Mouse (Mus musculus) cerebral cortex, adult 2 months (tissue): ENCODE measurements around the gene Appl1.

ENCODE experiments used
- WGBS: fragments of 180-500 bp; shearing (Covaris S2); methylation state at CpG from one replicate; pipeline ENCODE4 v1.1.7; 2018; 5-methylcytosine and 5-hydroxymethylcytosine counted together

Gene Appl1

DNA sequence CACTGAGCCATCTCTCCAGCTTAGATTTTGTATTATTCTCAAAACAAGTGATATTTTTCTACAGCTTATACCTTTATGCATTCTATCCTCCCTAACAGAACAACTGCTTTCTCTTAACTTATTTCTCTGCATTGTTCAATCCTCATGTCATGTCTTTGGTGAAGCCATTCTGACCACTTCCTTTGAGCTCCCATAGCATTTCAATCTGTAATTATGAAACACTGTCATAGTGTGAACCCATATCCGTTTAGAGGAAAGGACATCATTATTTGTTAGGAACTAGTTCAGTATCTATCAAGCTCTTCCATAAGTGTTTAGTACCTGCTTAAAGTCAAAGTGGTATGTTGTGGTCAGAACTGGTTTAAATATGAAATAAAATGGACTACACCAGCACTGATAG lies 10.5 kb downstream of the Appl1 start:
- 87% methylated on average over 1 of the region's 1 CpGs for WGBS

DNA sequence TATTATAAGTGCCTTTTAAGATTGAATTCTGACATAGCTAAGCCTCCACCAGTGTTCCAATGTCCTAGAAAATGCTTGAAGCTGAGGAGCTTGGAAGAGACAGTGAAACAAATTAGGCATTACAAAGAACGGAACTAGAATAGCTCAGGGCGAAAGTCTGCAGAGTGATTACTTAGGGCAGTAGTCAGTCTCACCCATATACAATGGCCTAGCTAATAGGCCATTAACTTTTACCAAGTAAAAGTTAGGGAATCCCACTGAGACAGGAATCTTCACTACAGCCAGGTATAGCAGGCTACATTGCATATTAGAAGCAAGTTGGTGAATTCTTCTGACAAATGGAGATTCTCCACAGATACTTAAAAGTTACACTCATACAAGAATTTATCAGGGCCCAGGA lies 14.9 kb downstream of the Appl1 start:
- 73% methylated on average over 2 of the region's 2 CpGs for WGBS

DNA sequence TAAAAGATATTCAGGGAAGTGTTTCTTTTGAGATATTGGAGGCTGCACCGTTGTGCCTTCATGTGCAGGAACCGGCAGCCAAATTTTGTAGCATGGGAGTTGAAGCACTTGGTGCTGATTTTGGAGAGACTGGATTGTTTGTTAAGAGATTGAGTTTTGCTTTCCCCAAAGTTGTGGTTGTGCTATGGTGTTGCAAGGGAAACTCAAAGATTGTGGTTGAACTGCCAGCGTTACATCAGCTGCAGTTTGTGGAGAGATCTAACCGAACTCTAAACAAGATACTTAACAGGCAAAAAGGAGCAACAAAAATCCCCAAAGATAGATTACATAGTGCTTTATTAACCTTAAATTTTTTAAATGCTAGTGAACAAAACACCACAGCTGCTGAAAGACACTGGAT lies 35.5 kb downstream of the Appl1 start:
- WGBS = 78% methylated on average over 4 of the region's 4 CpGs

DNA sequence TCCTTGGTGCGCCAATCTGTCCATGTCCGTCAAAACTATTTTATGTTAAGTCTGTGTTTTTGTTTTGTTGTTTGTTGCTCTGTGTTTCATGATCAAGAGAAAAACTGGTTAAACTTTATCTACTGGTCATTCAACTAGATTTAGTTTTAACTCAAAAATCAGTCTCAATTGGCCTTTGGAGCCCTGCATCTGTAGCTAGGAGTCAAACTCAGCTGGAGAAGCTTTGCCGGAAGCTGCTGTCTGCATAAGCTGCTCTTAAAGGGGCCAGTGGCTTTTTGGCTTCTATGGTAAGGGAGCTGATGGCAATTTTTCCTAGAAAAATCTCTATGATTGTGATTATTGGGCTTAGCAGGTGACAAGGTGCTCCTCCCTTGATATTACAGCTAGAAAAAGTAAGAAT lies 36.1 kb downstream of the Appl1 start:
- WGBS = 86% methylated on average over 3 of the region's 3 CpGs

- WGBS = 77% methylated on average over 5 of the region's 5 CpGs
Observed at GRCm38 (mm10) chr14:26923702-26924421, 47.2 kb downstream of the Appl1 start.

GRCm38 (mm10) chr14:26919310-26919709 lies 51.7 kb downstream of the Appl1 start:
- WGBS = 93% methylated on average over 3 of the region's 3 CpGs

DNA sequence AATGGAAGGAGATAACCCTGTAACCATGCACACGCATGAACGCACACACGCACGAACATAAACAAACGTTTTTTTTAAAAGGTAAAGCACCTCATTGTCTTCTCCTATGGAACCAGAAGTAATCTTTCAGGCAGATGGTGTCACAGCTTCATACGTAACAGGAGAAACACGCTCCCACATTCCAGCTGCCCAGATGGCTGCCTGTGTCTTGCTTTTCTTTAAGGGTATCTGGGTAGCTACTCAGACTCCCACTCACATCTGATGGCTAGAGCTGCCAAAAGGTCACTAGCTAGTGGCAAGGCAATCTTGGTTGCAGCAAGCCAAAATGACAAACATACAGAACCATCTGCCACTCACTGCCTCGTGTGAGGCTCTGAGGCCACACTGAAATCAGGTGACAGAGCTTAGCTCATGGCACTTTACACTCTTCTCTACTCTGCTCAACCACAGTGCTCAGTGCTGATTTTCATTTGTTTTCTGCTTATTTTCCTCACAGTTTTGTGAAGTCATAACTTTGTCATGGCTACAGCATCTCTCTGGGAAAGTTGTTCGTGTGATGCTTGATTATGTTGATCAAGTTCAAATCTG lies 57.3 kb downstream of the Appl1 start:
- WGBS = 62% methylated on average over 9 of the region's 9 CpGs

DNA sequence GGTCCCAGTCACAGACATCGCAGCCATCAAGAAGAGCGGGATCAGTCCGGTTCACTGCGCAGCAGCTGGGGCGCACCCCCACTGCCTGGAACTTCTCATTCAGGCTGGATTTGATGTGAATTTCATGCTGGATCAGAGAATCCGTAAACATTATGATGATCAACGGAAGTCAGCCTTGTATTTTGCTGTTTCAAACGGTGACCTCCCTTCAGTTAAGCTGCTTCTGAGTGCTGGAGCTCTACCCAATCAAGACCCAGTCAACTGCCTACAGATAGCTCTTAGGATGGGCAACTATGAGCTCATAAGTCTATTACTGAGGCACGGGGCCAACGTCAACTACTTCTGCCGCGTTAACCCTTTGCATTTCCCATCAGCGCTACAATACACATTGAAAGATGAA lies 59.2 kb downstream of the Appl1 start:
- WGBS = 90% methylated on average over 13 of the region's 13 CpGs

GRCm38 (mm10) chr14:26911201-26911600 lies 59.8 kb downstream of the Appl1 start:
- 49% methylated on average over 6 of the region's 6 CpGs for WGBS

DNA sequence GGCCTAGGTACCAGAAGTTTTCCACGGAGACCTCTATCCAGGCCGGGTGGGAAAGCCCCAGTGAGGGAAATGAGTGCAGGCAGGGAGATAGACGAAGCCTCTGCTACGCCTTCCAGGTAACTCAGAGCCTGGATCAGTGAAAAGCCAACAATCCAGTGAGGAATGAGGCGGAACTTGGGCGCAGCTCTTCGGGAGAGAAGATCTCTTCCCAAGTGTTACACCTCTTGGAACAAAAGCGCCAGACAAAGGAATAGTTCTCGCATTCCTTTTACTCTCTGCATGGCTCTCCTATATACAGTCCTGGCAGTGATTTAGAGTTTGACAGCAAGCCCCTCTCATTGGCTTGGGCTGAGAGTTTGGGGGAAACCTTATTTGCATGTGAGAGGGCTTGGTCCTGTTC lies 60.6 kb downstream of the Appl1 start:
- WGBS = 63% methylated on average over 9 of the region's 9 CpGs

- WGBS = 84% methylated on average over 4 of the region's 4 CpGs
Observed at GRCm38 (mm10) chr14:26907401-26907800, 63.6 kb downstream of the Appl1 start.

GRCm38 (mm10) chr14:26900893-26901292 lies 70.1 kb downstream of the Appl1 start:
- 45% methylated on average over 12 of the region's 12 CpGs for WGBS

DNA sequence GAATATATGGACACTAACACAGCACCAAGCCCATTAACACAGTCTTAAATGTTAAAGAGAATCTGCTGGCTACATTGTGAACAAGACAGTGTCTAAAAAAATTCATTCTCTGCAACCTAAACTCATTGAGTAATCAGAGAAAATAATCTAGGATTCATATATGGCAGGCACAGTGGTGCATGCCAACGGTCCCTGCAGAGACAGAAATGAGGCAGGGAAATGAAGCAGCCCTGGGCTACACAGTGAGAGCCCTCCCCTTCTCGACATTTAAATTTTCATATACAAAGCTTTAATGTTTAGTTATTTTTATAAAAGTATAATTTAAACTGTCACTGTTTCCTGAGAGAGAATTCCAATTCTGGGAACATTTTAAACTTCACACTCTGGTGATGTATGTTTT lies 71.5 kb downstream of the Appl1 start:
- WGBS = 60% methylated on average over 2 of the region's 2 CpGs

- WGBS = 82% methylated on average over 4 of the region's 4 CpGs
Observed at GRCm38 (mm10) chr14:26894392-26894791, 76.6 kb downstream of the Appl1 start, which contains the start of gene Asb14. Asb14 (plus strand) TSS chr14:26894557.

GRCm38 (mm10) chr14:26890777-26891176 lies 80.3 kb downstream of the Appl1 start:
- 91% methylated on average over 3 of the region's 3 CpGs for WGBS

DNA sequence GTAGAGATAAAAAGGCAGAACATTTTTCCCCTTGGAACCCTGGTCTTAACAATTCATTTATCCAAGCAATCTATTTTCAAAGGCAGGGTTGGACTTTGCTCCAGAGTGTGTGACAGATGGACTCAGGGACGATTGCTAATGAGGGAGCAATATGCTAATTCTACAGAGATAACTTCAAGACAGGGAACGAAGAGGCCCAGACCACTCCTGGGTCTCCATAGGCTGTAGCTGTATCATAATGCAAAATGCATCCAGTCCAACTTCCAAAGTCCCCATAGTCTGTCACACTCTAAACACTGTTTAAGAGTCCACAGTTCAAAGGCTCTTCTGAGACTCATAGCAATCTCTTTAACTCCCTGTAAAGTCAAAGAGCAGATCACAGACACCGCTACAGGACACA lies 83.8 kb downstream of the Appl1 start:
- 83% methylated on average over 3 of the region's 3 CpGs for WGBS

DNA sequence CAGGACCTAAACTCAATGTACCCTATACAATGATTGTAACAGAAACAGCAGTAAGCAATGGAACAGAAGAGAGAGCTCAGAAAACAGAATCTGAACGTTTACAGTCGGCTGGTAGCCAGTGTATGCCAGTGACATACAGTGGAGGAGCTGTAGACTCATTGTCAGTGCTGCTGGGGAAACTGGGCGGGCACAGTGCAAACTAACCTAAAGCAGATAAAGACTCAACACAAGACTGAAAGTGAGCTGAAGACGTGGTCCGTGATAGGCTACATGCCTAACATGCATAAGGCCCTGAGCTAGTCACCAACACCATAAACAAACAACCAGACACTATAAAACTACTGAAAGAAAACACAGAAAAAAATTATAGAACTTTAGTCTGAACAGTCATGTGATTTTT lies 89.3 kb downstream of the Appl1 start:
- 89% methylated on average over 5 of the region's 5 CpGs for WGBS

DNA sequence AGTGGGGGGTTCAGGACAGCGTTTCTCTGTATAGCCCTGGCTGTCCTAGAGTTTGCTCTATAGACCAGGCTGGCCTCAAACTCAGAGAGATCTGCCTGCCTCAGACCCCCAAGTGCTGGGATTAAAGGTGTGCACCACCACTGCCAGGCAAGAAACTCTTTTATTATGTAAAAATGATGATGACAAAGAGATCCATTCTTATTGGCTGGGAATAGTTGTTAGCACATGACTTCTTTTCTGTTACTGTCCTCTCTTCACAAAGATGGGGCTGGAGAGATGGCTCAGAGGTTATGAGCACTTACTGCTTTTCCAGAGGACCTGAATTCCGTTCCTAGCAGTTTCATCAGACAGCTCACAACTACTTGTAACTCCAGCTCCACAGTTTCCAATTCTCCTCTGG lies 91.1 kb downstream of the Appl1 start:
- WGBS = 86% methylated on average over 2 of the region's 2 CpGs

DNA sequence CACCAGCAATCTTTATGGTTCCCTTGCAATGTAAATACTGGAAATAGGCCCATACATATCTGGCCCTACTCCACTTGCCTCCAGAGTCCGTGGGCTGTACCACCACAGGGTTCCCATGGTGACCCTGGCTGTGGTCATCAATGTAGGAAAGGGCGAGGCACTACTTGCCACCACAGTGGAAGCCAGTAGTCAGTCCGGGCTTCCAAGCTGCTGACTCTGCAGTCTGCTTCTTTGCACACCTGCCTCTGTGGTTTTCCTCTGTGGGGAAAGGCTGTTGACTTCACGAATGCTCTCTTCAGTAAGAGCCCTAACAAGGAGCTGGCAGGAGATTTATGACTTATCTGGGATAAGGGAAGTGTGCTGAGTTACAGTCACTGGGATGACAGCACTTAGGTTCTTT lies 92.3 kb downstream of the Appl1 start:
- WGBS = 76% methylated on average over 4 of the region's 4 CpGs
